Mouse (Mus musculus): ENCODE measurements around the gene Rasa4. TPM values are rescaled to one million over a fixed set of nuclear protein-coding genes. Genes with fewer than 3 reads are reported as not detected.
"Not testable (repeated sequence)": the region's sequence is repeated elsewhere in the genome, so short reads cannot be mapped to it uniquely, and the experiment has no call there.

Rasa4 gene
- polyA plus RNA-seq, 1 experiment = 20.6 TPM

DNA sequence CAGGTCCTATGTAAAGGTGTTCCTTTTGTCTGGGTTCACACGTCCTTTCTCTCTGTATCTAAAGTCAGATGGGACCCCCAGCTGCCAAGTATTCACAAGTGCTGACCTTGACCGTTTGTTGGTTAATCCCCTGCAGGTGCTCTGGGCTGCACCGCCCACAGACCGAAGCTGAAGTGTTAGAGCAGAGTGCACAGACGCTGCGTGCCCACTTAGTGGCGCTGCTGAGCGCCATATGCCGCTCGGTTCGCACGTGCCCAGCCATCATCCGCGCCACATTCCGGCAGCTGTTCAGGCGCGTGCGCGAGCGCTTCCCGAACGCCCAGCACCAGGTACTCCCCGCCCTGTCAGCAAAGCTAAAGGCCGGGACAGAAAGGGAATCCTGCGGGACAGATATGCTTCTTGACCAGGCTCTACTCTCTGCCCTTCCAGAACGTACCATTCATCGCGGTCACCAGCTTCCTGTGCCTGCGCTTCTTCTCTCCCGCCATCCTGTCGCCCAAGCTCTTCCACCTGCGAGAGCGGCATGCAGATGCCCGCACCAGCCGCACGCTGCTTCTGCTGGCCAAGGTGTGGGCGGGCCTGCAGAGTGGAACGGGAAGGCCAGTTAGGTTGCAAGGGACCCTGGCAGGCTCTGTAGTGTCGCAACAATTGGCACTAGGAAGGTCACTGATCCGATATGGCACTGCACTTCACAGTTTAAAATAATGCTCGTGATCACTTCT, 18.5 kb downstream of the Rasa4 start:
- no peaks in the 10 kb centered on the region for H3K4me1 ChIP-seq (ENCODE audit: control insufficient read depth, insufficient read depth, low read length)
- TF ChIP-seq POLR2A (IDR thresholded peaks at IDR 0.05; ENCODE audit: low read depth, low read length) (no peak), CTCF (IDR thresholded peaks at IDR 0.05; ENCODE audit: borderline replicate concordance, insufficient read depth, low read length) (peak; percentile 97)
- H3K4me3 ChIP-seq (ENCODE audit: insufficient read depth, low read length) = no peak overlapping the region
- no peak overlapping the region for H3K27ac ChIP-seq (ENCODE audit: insufficient read depth, low read length)

DNA sequence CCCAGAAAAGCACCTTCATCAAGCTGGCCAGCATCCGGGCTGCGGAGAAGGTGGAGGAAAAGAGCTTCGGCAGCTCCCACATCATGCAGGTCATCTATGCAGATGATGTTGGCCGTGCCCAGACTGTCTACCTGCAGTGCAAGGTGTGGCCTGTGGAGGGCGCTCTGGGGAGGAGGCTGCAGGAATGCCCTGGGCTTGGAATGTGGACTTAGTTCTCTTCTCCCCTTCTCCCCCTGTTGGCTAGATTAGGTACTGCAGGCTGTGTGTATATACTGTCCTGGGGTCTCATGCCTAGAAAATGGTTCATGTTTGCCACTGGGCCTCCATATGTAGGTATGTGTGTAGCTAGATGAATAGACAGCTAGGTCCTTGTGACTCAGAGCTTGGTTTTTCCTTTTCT, 20.8 kb downstream of the Rasa4 start:
- Histone ChIP-seq H3K27ac (ENCODE audit: insufficient read depth, low read length) (no peak overlapping the region), H3K4me1 (ENCODE audit: control insufficient read depth, insufficient read depth, low read length) (peaks cover 11% of the 10 kb centered on the region; the same call in 1 of the 2 replicates), H3K4me3 (ENCODE audit: insufficient read depth, low read length) (no peak overlapping the region)
- TF ChIP-seq POLR2A (IDR thresholded peaks at IDR 0.05; ENCODE audit: low read depth, low read length) (no peak), CTCF (IDR thresholded peaks at IDR 0.05; ENCODE audit: borderline replicate concordance, insufficient read depth, low read length) (peak; percentile 45; the same call in 1 of the 2 replicates)

- peaks cover 11% of the 10 kb centered on the region; the same call in 1 of the 2 replicates for H3K4me1 ChIP-seq (ENCODE audit: control insufficient read depth, insufficient read depth, low read length)
- peak overlapping the region; percentile 27; the same call in 1 of the 2 replicates for H3K27ac ChIP-seq (ENCODE audit: insufficient read depth, low read length)
- TF ChIP-seq POLR2A (IDR thresholded peaks at IDR 0.05; ENCODE audit: low read depth, low read length) (no peak), CTCF (IDR thresholded peaks at IDR 0.05; ENCODE audit: borderline replicate concordance, insufficient read depth, low read length) (no peak)
- no peak overlapping the region for H3K4me3 ChIP-seq (ENCODE audit: insufficient read depth, low read length)
Measured at GRCm38 (mm10) chr5:136108486-136108885, 24.8 kb downstream of the Rasa4 start.

DNA sequence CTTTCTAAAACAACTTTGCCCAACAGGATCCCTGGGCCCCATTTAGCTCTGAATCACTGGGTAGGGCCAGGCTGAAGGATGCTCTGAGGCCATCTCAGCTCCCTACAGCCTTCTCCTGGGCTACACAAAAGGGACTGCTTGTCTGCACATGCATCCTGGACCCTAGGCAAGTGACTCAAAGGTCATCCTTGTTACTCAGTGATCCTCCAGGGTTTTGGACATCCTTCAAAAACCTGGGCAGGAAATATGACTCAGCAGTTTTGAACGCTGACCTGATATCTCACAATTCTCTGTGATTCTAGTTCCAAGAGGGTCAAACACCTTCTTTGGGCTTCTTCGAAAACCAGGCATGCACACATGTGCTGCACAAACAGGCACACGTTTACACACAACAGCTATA, 25.3 kb downstream of the Rasa4 start:
- Histone ChIP-seq H3K27ac (ENCODE audit: insufficient read depth, low read length) (peak overlapping the region; percentile 27; the same call in 1 of the 2 replicates), H3K4me1 (ENCODE audit: control insufficient read depth, insufficient read depth, low read length) (peaks cover 11% of the 10 kb centered on the region; the same call in 1 of the 2 replicates), H3K4me3 (ENCODE audit: insufficient read depth, low read length) (no peak overlapping the region)
- TF ChIP-seq POLR2A (IDR thresholded peaks at IDR 0.05; ENCODE audit: low read depth, low read length) (no peak), CTCF (IDR thresholded peaks at IDR 0.05; ENCODE audit: borderline replicate concordance, insufficient read depth, low read length) (no peak)

DNA sequence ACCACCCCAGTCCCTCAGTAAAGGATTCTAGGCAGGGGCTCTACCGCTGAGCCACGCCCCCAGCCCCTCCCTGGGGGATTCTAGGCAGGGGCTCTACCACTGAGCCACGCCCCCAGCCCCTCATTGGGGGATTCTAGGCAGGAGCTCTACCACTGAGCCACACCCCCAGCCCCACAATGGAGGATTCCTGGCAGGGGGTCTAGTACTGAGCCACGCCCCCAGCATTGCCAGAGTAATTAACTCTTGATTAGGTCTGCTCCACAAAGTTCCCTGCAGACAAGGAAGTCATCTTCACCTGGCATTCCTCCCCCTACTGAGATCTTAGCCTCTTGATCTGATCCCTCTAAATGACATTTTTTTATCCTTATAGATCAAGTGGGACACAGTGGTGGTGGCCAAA, 29.8 kb downstream of the Rasa4 start:
- H3K27ac ChIP-seq (ENCODE audit: insufficient read depth, low read length); H3K4me3 ChIP-seq (ENCODE audit: insufficient read depth, low read length); H3K4me1 ChIP-seq (ENCODE audit: control insufficient read depth, insufficient read depth, low read length): not testable (repeated sequence)

GRCm38 (mm10) chr5:136115891-136116783, 32.4 kb downstream of the Rasa4 start, which contains the start of gene Polr2j:
Polr2j (plus strand) TSS chr5:136116631.
- Histone ChIP-seq H3K4me3 (ENCODE audit: insufficient read depth, low read length) (peak within 1 kb of the TSS; percentile 98), H3K4me1 (ENCODE audit: control insufficient read depth, insufficient read depth, low read length) (peaks cover 3% of the 10 kb centered on the region), H3K27ac (ENCODE audit: insufficient read depth, low read length) (no peak within 1 kb of the TSS)
- TF ChIP-seq CTCF (IDR thresholded peaks at IDR 0.05; ENCODE audit: borderline replicate concordance, insufficient read depth, low read length) (peak; percentile 89), POLR2A (IDR thresholded peaks at IDR 0.05; ENCODE audit: low read depth, low read length) (peak; percentile 74; the same call in 1 of the 2 replicates)

DNA sequence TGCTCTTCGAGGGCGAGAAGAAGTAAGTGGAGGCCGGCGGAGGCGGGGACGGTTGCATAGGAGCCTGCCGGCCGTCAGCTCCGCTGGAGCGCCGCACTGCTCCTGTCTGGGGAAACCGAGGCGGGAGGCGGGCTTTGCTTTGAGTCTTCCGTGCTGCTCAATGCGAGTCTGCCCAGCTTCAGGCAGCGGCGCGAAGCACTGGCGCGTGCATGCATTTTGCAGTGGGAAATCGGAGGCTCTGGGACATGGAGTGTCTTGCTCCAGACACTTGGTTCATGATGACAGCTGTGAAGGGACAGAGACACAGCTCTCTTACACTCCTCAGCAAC, 33.0 kb downstream of the Rasa4 start:
- no peak overlapping the region for H3K27ac ChIP-seq (ENCODE audit: insufficient read depth, low read length)

GRCm38 (mm10) chr5:136122165-136122564, 38.4 kb downstream of the Rasa4 start:
- Histone ChIP-seq H3K4me3 (ENCODE audit: insufficient read depth, low read length) (no peak overlapping the region), H3K4me1 (ENCODE audit: control insufficient read depth, insufficient read depth, low read length) (peaks cover 3% of the 10 kb centered on the region), H3K27ac (ENCODE audit: insufficient read depth, low read length) (no peak overlapping the region)
- TF ChIP-seq POLR2A (IDR thresholded peaks at IDR 0.05; ENCODE audit: low read depth, low read length) (no peak), CTCF (IDR thresholded peaks at IDR 0.05; ENCODE audit: borderline replicate concordance, insufficient read depth, low read length) (no peak)

More for the DNA sequence above, 33.0 kb downstream of the Rasa4 start:
- Histone ChIP-seq H3K4me1 (ENCODE audit: control insufficient read depth, insufficient read depth, low read length) (peaks cover 3% of the 10 kb centered on the region), H3K4me3 (ENCODE audit: insufficient read depth, low read length) (peak overlapping the region; percentile 98)
- TF ChIP-seq CTCF (IDR thresholded peaks at IDR 0.05; ENCODE audit: borderline replicate concordance, insufficient read depth, low read length) = no peak
- no peak for TF ChIP-seq POLR2A (IDR thresholded peaks at IDR 0.05; ENCODE audit: low read depth, low read length)

DNA sequence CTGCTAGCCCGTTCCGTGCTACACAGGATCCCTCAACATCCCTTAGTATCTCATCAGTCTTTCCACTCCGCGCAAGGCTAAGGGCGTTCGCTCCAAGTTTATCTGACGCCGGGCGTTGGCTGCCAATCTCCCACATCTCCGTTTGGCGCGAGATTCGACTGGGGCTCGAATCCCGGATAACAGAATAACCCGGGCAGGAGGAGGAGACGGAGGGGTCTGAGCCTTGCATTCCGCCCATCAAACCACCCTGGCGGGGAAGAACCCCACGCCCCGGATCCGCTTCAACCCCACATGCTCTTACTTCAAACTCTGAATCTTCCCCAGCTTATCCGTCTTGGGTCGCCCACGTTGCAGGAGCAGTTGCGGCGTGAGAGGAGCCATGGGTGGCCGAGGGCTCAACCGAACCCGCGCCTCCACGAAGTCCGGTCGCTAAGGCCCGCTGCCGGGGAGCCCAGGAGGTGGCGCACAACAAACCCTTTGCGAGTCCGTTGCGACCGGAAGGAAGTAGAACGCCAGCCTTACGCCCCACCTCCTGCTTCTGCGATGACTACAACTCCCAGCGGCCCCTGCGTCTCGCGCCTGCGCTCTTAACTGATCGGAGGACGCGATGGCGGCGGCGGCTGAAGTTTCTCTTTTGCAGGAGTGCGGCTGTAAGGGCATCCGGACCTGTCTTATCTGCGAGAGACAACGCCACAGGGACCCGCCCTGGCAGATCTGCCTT, 52.0 kb downstream of the Rasa4 start, which contains the start of the genes Lrwd1 and Alkbh4:
Gene Lrwd1, minus strand, starts transcription at position 504 of the 721 bp plus-strand sequence.
Gene Alkbh4, plus strand, starts transcription at position 576 of the 721 bp plus-strand sequence.
- peak; percentile 77 for TF ChIP-seq POLR2A (IDR thresholded peaks at IDR 0.05; ENCODE audit: low read depth, low read length)
- TF ChIP-seq CTCF (IDR thresholded peaks at IDR 0.05; ENCODE audit: borderline replicate concordance, insufficient read depth, low read length) = peak; percentile 42; the same call in 1 of the 2 replicates
- 0 out of 2 replicates have a peak, but pooled peaks cover 2% of the 10 kb centered on the region for H3K4me1 ChIP-seq (ENCODE audit: control insufficient read depth, insufficient read depth, low read length)
- peak within 1 kb of the TSS; percentile 88 for H3K4me3 ChIP-seq (ENCODE audit: insufficient read depth, low read length)
- peak within 1 kb of the TSS; percentile 45; the same call in 1 of the 2 replicates for H3K27ac ChIP-seq (ENCODE audit: insufficient read depth, low read length)
